Mouse (Mus musculus): Measurements from ENCODE around the gene 2300002M23Rik.

GRCm38 (mm10) chr17:35587291-35587690, 20.0 kb downstream of the 2300002M23Rik start:
- TF ChIP-seq CTCF (IDR thresholded peaks at IDR 0.05; ENCODE audit: insufficient read depth, low read depth, low read length) = no peak
- TF ChIP-seq POLR2A (IDR thresholded peaks at IDR 0.05; ENCODE audit: insufficient read depth, low read depth, low read length) = no peak

Measured in olfactory bulb, adult 2 months (tissue).